Mouse (Mus musculus) activated CD4-positive, CD25-positive, alpha-beta regulatory T cell, adult 4 months (primary cell): ENCODE results near the gene Cog5. TPM values are rescaled to one million over a fixed set of nuclear protein-coding genes. Genes with fewer than 3 reads are reported as not detected.

Experiments
- ATAC-seq: one replicate; pipeline ENCODE4 v1.8.0; 2017
- polyA plus RNA-seq, 2 experiments: library from polyadenylated mRNA; unstranded; fragments of 100-300 nt; shearing (Covaris generic); gene quantifications; one replicate each; pipeline ENCODE4 v1.2.1; 2017

Gene Cog5
- polyA plus RNA-seq, 2 experiments from 2014 or later = 44.4 to 48.2 TPM

GRCm38 (mm10) chr12:31825821-31826220 lies 171.2 kb downstream of the Cog5 start:
- no peak for ATAC-seq

- ATAC-seq = no peak
Observed at GRCm38 (mm10) chr12:31826476-31826875, 171.8 kb downstream of the Cog5 start.

GRCm38 (mm10) chr12:31835480-31835879 lies 180.8 kb downstream of the Cog5 start:
- ATAC-seq = no peak

- ATAC-seq = no peak
Observed at GRCm38 (mm10) chr12:31836211-31836610, 181.5 kb downstream of the Cog5 start.

- no peak for ATAC-seq
Observed at GRCm38 (mm10) chr12:31838521-31838920, 183.9 kb downstream of the Cog5 start.

GRCm38 (mm10) chr12:31839249-31839648 lies 184.6 kb downstream of the Cog5 start:
- ATAC-seq = no peak

- ATAC-seq = no peak
Observed at GRCm38 (mm10) chr12:31846077-31846476, 191.4 kb downstream of the Cog5 start.

GRCm38 (mm10) chr12:31848630-31849415 lies 194.2 kb downstream of the Cog5 start:
- no peak for ATAC-seq

- ATAC-seq = no peak
Observed at GRCm38 (mm10) chr12:31849601-31850000, 194.9 kb downstream of the Cog5 start.

GRCm38 (mm10) chr12:31854039-31854438 lies 199.4 kb downstream of the Cog5 start:
- ATAC-seq = no peak

- ATAC-seq = no peak
Observed at GRCm38 (mm10) chr12:31854817-31855216, 200.1 kb downstream of the Cog5 start.

GRCm38 (mm10) chr12:31857784-31858183 lies 203.1 kb downstream of the Cog5 start:
- no peak for ATAC-seq

GRCm38 (mm10) chr12:31862668-31863538 lies 208.2 kb downstream of the Cog5 start:
- no peak for ATAC-seq

- no peak for ATAC-seq
Observed at GRCm38 (mm10) chr12:31876775-31877174, 222.1 kb downstream of the Cog5 start.

- no peak for ATAC-seq
Observed at GRCm38 (mm10) chr12:31882736-31883135, 228.1 kb downstream of the Cog5 start.

- no peak for ATAC-seq
Observed at GRCm38 (mm10) chr12:31884365-31884764, 229.7 kb downstream of the Cog5 start.

- ATAC-seq = no peak
Observed at GRCm38 (mm10) chr12:31885084-31885483, 230.4 kb downstream of the Cog5 start.

GRCm38 (mm10) chr12:31885844-31886606 lies 231.4 kb downstream of the Cog5 start:
- ATAC-seq = no peak

- ATAC-seq = no peak
Observed at GRCm38 (mm10) chr12:31890685-31891084, 236.0 kb downstream of the Cog5 start.

GRCm38 (mm10) chr12:31892079-31892478 lies 237.4 kb downstream of the Cog5 start:
- ATAC-seq = no peak

- no peak for ATAC-seq
Observed at GRCm38 (mm10) chr12:31892771-31893170, 238.1 kb downstream of the Cog5 start.

GRCm38 (mm10) chr12:31895095-31895734 lies 240.5 kb downstream of the Cog5 start:
- ATAC-seq = no peak
